20 mouse cellular contexts compared by ENCODE assay signal in genomic region chr5:65247296-65247695, GRCm38 (mm10). TPM values are rescaled to one million over a fixed set of nuclear protein-coding genes. Genes with fewer than 3 reads are reported as not detected.
A peak's percentile ranks its signal among the peaks of the same experiment; 100 is the strongest.
DNase-seq lines count a peak whose midpoint lies in the region; ATAC-seq and TF ChIP-seq lines count a peak whose summit lies in the region.
"Had no signal": no experiment of that assay in that cellular context is flagged by ENCODE, and none has a peak within 500 bp of the region (broad histone marks: within the 10 kb centered on the region; RNA-seq: fewer than 3 reads in every experiment).

No protein-coding gene starts in this region.

- H3K27me3 ChIP-seq in lung, embryonic 14.5 days (ENCODE audit: insufficient read depth, low read length) = no peaks in the 10 kb centered on the region
- H3K27me3 ChIP-seq in intestine, postnatal 0 days (replicated peaks; ENCODE audit: control insufficient read depth, insufficient read depth, low read length) = no peaks in the 10 kb centered on the region
- no peaks in the 10 kb centered on the region for H3K27me3 ChIP-seq in hindbrain, embryonic 11.5 days (ENCODE audit: control insufficient read depth, insufficient read depth, low read length)
- H3K27me3 ChIP-seq: forebrain, embryonic 12.5 days; midbrain, embryonic 12.5 days had no signal

- peak overlapping the region; percentile 46 for H3K27ac ChIP-seq in bone marrow, adult 2 months (ENCODE audit: control insufficient read depth, insufficient read depth, low read depth, low read length, poor library complexity)
- H3K27ac ChIP-seq in lung, embryonic 14.5 days (ENCODE audit: low read depth) = no peak overlapping the region
- no peak overlapping the region for H3K27ac ChIP-seq in intestine, postnatal 0 days (ENCODE audit: low read depth, low read length)
- H3K27ac ChIP-seq in hindbrain, embryonic 11.5 days (ENCODE audit: low read depth, low read length) = no peak overlapping the region
- H3K27ac ChIP-seq: forebrain, embryonic 12.5 days; hindbrain, postnatal 0 days; midbrain, embryonic 12.5 days had no signal

- no peak overlapping the region for H3K4me2 ChIP-seq in lung, embryonic 14.5 days
- no peak overlapping the region for H3K4me2 ChIP-seq in intestine, postnatal 0 days (replicated peaks; ENCODE audit: low read depth)
- H3K4me2 ChIP-seq in hindbrain, embryonic 11.5 days (replicated peaks; ENCODE audit: low read depth, low read length) = no peak overlapping the region
- H3K4me2 ChIP-seq: forebrain, embryonic 12.5 days; heart, embryonic 11.5 days; liver, embryonic 11.5 days; midbrain, embryonic 12.5 days had no signal

- no peak for ATAC-seq in lung, embryonic 14.5 days (ENCODE audit: insufficient read depth)
- ATAC-seq in megakaryocyte progenitor cell, adult 5-6 weeks (replicated peaks; ENCODE audit: poor library complexity) = peak; percentile 49
- no peak for ATAC-seq in intestine, postnatal 0 days
- ATAC-seq in hindbrain, embryonic 11.5 days (ENCODE audit: low FRiP score) = no peak
- ATAC-seq: hindbrain, postnatal 0 days had no signal

- H3K4me3 ChIP-seq in bone marrow, adult 2 months (replicated peaks; ENCODE audit: control insufficient read depth, low read depth, low read length) = no peak overlapping the region
- no peak overlapping the region for H3K4me3 ChIP-seq in lung, embryonic 14.5 days (ENCODE audit: low read depth, low read length)
- no peak overlapping the region for H3K4me3 ChIP-seq in intestine, postnatal 0 days (ENCODE audit: low read depth, low read length)
- no peak overlapping the region for H3K4me3 ChIP-seq in hindbrain, embryonic 11.5 days (ENCODE audit: low read depth, low read length)
- H3K4me3 ChIP-seq: forebrain, embryonic 12.5 days; midbrain, embryonic 12.5 days had no signal

- H3K9me3 ChIP-seq in lung, embryonic 14.5 days (ENCODE audit: low read depth, low read length) = no peaks in the 10 kb centered on the region
- H3K9me3 ChIP-seq in intestine, postnatal 0 days (ENCODE audit: control insufficient read depth) = no peaks in the 10 kb centered on the region
- H3K9me3 ChIP-seq in hindbrain, embryonic 11.5 days (ENCODE audit: control insufficient read depth, low read length) = no peaks in the 10 kb centered on the region
- H3K9me3 ChIP-seq: forebrain, embryonic 12.5 days; midbrain, embryonic 12.5 days had no signal

- DNase-seq in adrenal gland, postnatal 14 days = peak; percentile 24
- no peak for DNase-seq in adrenal gland, adult 18-20 months (ENCODE audit: low spot score in 2 of 2)
- peak; percentile 12 for DNase-seq in lung, embryonic 14.5 days
- no peak for DNase-seq in left cerebral cortex, adult 8-10 months (ENCODE audit: low spot score in 2 of 2)
- DNase-seq in hindbrain, embryonic 11.5 days (ENCODE audit: low spot score) = no peak
- DNase-seq: cerebellum, adult 9-11 months; gastrocnemius, postnatal 36 days; heart, postnatal 14 days; kidney, adult 8-10 months; layer of hippocampus, postnatal 36 days; left cerebral cortex, postnatal 4 days; thymus, postnatal 14 days had no signal

- H3K36me3 ChIP-seq in lung, embryonic 14.5 days (ENCODE audit: insufficient read depth) = no peaks in the 10 kb centered on the region
- H3K36me3 ChIP-seq in intestine, postnatal 0 days (ENCODE audit: control insufficient read depth, insufficient read depth) = peaks cover 11% of the 10 kb centered on the region; the same call in 1 of the 2 replicates
- no peaks in the 10 kb centered on the region for H3K36me3 ChIP-seq in hindbrain, embryonic 11.5 days (ENCODE audit: control insufficient read depth, insufficient read depth, low read length)

- H3K9ac ChIP-seq in lung, embryonic 14.5 days = no peak overlapping the region
- no peak overlapping the region for H3K9ac ChIP-seq in intestine, postnatal 0 days (ENCODE audit: low read depth, low read length)
- no peak overlapping the region for H3K9ac ChIP-seq in hindbrain, embryonic 11.5 days (ENCODE audit: low read depth, low read length)
- H3K9ac ChIP-seq: forebrain, embryonic 12.5 days; midbrain, embryonic 12.5 days had no signal

- no peaks in the 10 kb centered on the region for H3K4me1 ChIP-seq in bone marrow, adult 2 months (ENCODE audit: control insufficient read depth, insufficient read depth, low read length)
- H3K4me1 ChIP-seq in lung, embryonic 14.5 days (ENCODE audit: insufficient read depth) = no peaks in the 10 kb centered on the region
- H3K4me1 ChIP-seq in intestine, postnatal 0 days (replicated peaks; ENCODE audit: control insufficient read depth, insufficient read depth, low read length) = no peaks in the 10 kb centered on the region
- H3K4me1 ChIP-seq in hindbrain, embryonic 11.5 days (replicated peaks; ENCODE audit: control insufficient read depth, insufficient read depth, low read length) = no peaks in the 10 kb centered on the region
- H3K4me1 ChIP-seq: forebrain, embryonic 12.5 days; midbrain, embryonic 12.5 days had no signal

- TF ChIP-seq POLR2A in bone marrow, adult 2 months (IDR thresholded peaks at IDR 0.05; ENCODE audit: borderline replicate concordance, control insufficient read depth, low read depth, low read length) = no peak

- WGBS in bone marrow, adult 2 months = 30% methylated on average over 3 of the region's 3 CpGs
- WGBS in lung, embryonic 14.5 days = 85% methylated on average over 3 of the region's 3 CpGs
- WGBS in intestine, postnatal 0 days = 90% methylated on average over 3 of the region's 3 CpGs
- WGBS in hindbrain, embryonic 11.5 days = 98% methylated on average over 3 of the region's 3 CpGs

- TF ChIP-seq CTCF in bone marrow, adult 2 months (IDR thresholded peaks at IDR 0.05; ENCODE audit: control insufficient read depth, insufficient read depth, low read length) = no peak
- TF ChIP-seq CTCF in lung, embryonic 14.5 days (IDR thresholded peaks at IDR 0.05; ENCODE audit: low read depth) = no peak
- TF ChIP-seq CTCF in intestine, postnatal 0 days (IDR thresholded peaks at IDR 0.05; ENCODE audit: low read depth) = no peak

RNA-seq across cellular contexts. Expression of gene Wdr19, which starts 47.8 kb away (rescaled TPM):
- total RNA-seq in adrenal gland, postnatal 14 days (2021) = 8.3 and 9.0 TPM in 2 replicates
- total RNA-seq in adrenal gland, adult 18-20 months (2021) = 1 to 10 TPM; 5.5 to 7.0 TPM
- 0.41 and 2.4 TPM in 2 replicates for polyA plus RNA-seq in bone marrow, adult 2 months (2011; ENCODE audit: insufficient read depth, insufficient read length, low replicate concordance, missing spikeins)
- polyA plus RNA-seq in lung, embryonic 14.5 days (2014; fragmentation: Nextera tagmentation; extraction: Ambion mirVana) = 10.8 and 12.9 TPM in 2 replicates
- 1.4 and 1.8 TPM in 2 replicates for total RNA-seq in megakaryocyte progenitor cell, adult 5-6 weeks (2015)
- total RNA-seq in megakaryocyte progenitor cell, adult 5-6 weeks (2017) = 1.7 and 5.0 TPM in 2 replicates
- polyA plus RNA-seq in intestine, postnatal 0 days (2015; fragmentation: Nextera tagmentation; extraction: Ambion mirVana) = 1.7 TPM in 2 replicates
- total RNA-seq in left cerebral cortex, adult 8-10 months (2022) = 10 to 100 TPM; 20.5 to 23.6 (median 22.8) TPM
- polyA plus RNA-seq in hindbrain, embryonic 11.5 days (2014; fragmentation: Nextera tagmentation; extraction: Ambion mirVana) = 13.9 and 14.0 TPM in 2 replicates

Comparison
In these comparisons a context has a peak if more than half of its experiments do, and no peak if none do; other contexts are left out.
1. DNase-seq: peak in adrenal gland, postnatal 14 days (single experiment) and lung, embryonic 14.5 days (single experiment); none in adrenal gland, adult 18-20 months (0 of 2), left cerebral cortex, adult 8-10 months (0 of 2) and hindbrain, embryonic 11.5 days (single experiment).